Mouse (Mus musculus) neural tube, embryonic 14.5 days (tissue): ENCODE results near the gene Klk6. TPM values are rescaled to one million over a fixed set of nuclear protein-coding genes. Genes with fewer than 3 reads are reported as not detected.

Experiments
- ATAC-seq: fragments of 200-750 bp; cut with Nextera tagmentation; 2 replicates; pipeline ENCODE4 v1.8.0; 2017; ENCODE audit warnings: low read depth, mild to moderate bottlenecking, moderate TSS enrichment, moderate library complexity
- H3K27ac ChIP-seq: fragments of 300-500 bp; sonication (generic); 2 replicates; pipeline ENCODE4 v1.5.1; 2014; ENCODE audit warnings: low read depth, mild to moderate bottlenecking, control low read depth, low read length, moderate library complexity, mixed read lengths
- H3K27me3 ChIP-seq: fragments of 300-500 bp; sonication (generic); 2 replicates; pipeline ENCODE4 v1.6.1; 2014; ENCODE audit warnings: low read length; ENCODE audit not compliant: control insufficient read depth, insufficient read depth
- H3K36me3 ChIP-seq: fragments of 300-500 bp; sonication (generic); 2 replicates; pipeline ENCODE4 v1.6.1; 2014; ENCODE audit warnings: low read length, mixed read lengths; ENCODE audit not compliant: control insufficient read depth, insufficient read depth
- H3K4me1 ChIP-seq: fragments of 300-500 bp; sonication (generic); 2 replicates; pipeline ENCODE4 v1.6.1; 2014; ENCODE audit warnings: low read length; ENCODE audit not compliant: control insufficient read depth, insufficient read depth
- H3K4me2 ChIP-seq: fragments of 300-500 bp; sonication (generic); 2 replicates; pipeline ENCODE4 v1.6.1; 2014; ENCODE audit warnings: mild to moderate bottlenecking, low read depth, low read length, control low read depth
- H3K4me3 ChIP-seq: fragments of 300-500 bp; sonication (generic); 2 replicates; pipeline ENCODE4 v1.5.1; 2014; ENCODE audit warnings: low read depth, low read length, control low read depth, mixed read lengths
- H3K9ac ChIP-seq: fragments of 300-500 bp; sonication (generic); replicated peaks from 2 replicates; pipeline ENCODE4 v1.6.1; 2014; ENCODE audit warnings: low read depth, mild to moderate bottlenecking, control low read depth, low read length, mixed read lengths
- H3K9me3 ChIP-seq: fragments of 300-500 bp; sonication (generic); 2 replicates; pipeline ENCODE4 v1.6.1; 2016; ENCODE audit warnings: low read length; ENCODE audit not compliant: control insufficient read depth
- WGBS: fragments of 180-500 bp; shearing (Covaris S2); extraction: QIAGEN DNeasy Blood & Tissue Kit; methylation state at CpG from one replicate; pipeline ENCODE4 v1.1.7; 2014; 5-methylcytosine and 5-hydroxymethylcytosine counted together
- polyA plus RNA-seq: library from polyadenylated mRNA; unstranded; fragments of >200 nt; fragmentation: Nextera tagmentation; extraction: Ambion mirVana; gene quantifications from 2 replicates; pipeline ENCODE4 v1.2.1, GENCODE M21; 2014

Klk6 gene
- polyA plus RNA-seq, 1 experiment from 2014 or later, result not detected

- no peak overlapping the region for H3K4me2 ChIP-seq
- H3K36me3 ChIP-seq, result no peaks in the 10 kb centered on the region
- H3K9ac ChIP-seq, result no peak overlapping the region
- H3K9me3 ChIP-seq, result no peaks in the 10 kb centered on the region
- no peaks in the 10 kb centered on the region for H3K27me3 ChIP-seq
- no peak for ATAC-seq
- H3K4me1 ChIP-seq, result no peaks in the 10 kb centered on the region
- no peak overlapping the region for H3K4me3 ChIP-seq
- H3K27ac ChIP-seq, result no peak overlapping the region
- WGBS, result 88% methylated on average over 6 of the region's 6 CpGs
These were observed 27.3 kb downstream of the Klk6 start for GRCm38 (mm10) chr7:43851616-43852015.

GRCm38 (mm10) chr7:43854642-43855380 is 30.5 kb downstream of the Klk6 start:
- Histone ChIP-seq H3K9ac (no peak overlapping the region), H3K9me3 (no peaks in the 10 kb centered on the region), H3K27ac (no peak overlapping the region), H3K27me3 (no peaks in the 10 kb centered on the region), H3K36me3 (no peaks in the 10 kb centered on the region), H3K4me1 (no peaks in the 10 kb centered on the region), H3K4me2 (no peak overlapping the region), H3K4me3 (no peak overlapping the region)
- WGBS, result 87% methylated on average over 9 of the region's 9 CpGs
- ATAC-seq, result no peak

GRCm38 (mm10) chr7:43855709-43856108 is 31.4 kb downstream of the Klk6 start:
- Histone ChIP-seq H3K9ac (no peak overlapping the region), H3K9me3 (no peaks in the 10 kb centered on the region), H3K4me2 (no peak overlapping the region), H3K4me3 (no peak overlapping the region), H3K27me3 (no peaks in the 10 kb centered on the region), H3K4me1 (no peaks in the 10 kb centered on the region), H3K36me3 (no peaks in the 10 kb centered on the region), H3K27ac (no peak overlapping the region)
- ATAC-seq, result no peak
- WGBS, result 82% methylated on average over 3 of the region's 3 CpGs

- no peak overlapping the region for H3K4me2 ChIP-seq
- 87% methylated on average over 7 of the region's 7 CpGs for WGBS
- H3K4me1 ChIP-seq, result no peaks in the 10 kb centered on the region
- H3K36me3 ChIP-seq, result no peaks in the 10 kb centered on the region
- H3K27me3 ChIP-seq, result no peaks in the 10 kb centered on the region
- no peak for ATAC-seq
- no peak overlapping the region for H3K4me3 ChIP-seq
- H3K9me3 ChIP-seq, result no peaks in the 10 kb centered on the region
- no peak overlapping the region for H3K9ac ChIP-seq
- H3K27ac ChIP-seq, result no peak overlapping the region
These were observed 32.0 kb downstream of the Klk6 start for GRCm38 (mm10) chr7:43856307-43856706.

GRCm38 (mm10) chr7:43857501-43857900 is 33.2 kb downstream of the Klk6 start:
- WGBS, result 91% methylated on average over 12 of the region's 12 CpGs
- Histone ChIP-seq H3K36me3 (no peaks in the 10 kb centered on the region), H3K4me1 (no peaks in the 10 kb centered on the region), H3K27me3 (no peaks in the 10 kb centered on the region), H3K4me2 (no peak overlapping the region), H3K4me3 (no peak overlapping the region), H3K9me3 (no peaks in the 10 kb centered on the region), H3K27ac (no peak overlapping the region), H3K9ac (no peak overlapping the region)
- ATAC-seq, result no peak

GRCm38 (mm10) chr7:43860411-43860810 is 36.1 kb downstream of the Klk6 start:
- no peak overlapping the region for H3K4me2 ChIP-seq
- no peak for ATAC-seq
- WGBS, result 33% methylated on average over 8 of the region's 8 CpGs

GRCm38 (mm10) chr7:43873237-43873636 is 48.9 kb downstream of the Klk6 start:
- Histone ChIP-seq H3K4me3 (no peak overlapping the region), H3K9ac (no peak overlapping the region), H3K36me3 (no peaks in the 10 kb centered on the region), H3K9me3 (no peaks in the 10 kb centered on the region), H3K27me3 (no peaks in the 10 kb centered on the region), H3K4me1 (no peaks in the 10 kb centered on the region), H3K4me2 (no peak overlapping the region), H3K27ac (no peak overlapping the region)
- WGBS, result 5% methylated on average over 10 of the region's 10 CpGs
- ATAC-seq, result peak; percentile 72

More at GRCm38 (mm10) chr7:43860411-43860810, 36.1 kb downstream of the Klk6 start:
- no peak overlapping the region for H3K4me3 ChIP-seq
- no peaks in the 10 kb centered on the region for H3K9me3 ChIP-seq
- no peaks in the 10 kb centered on the region for H3K4me1 ChIP-seq
- H3K36me3 ChIP-seq, result no peaks in the 10 kb centered on the region
- H3K27me3 ChIP-seq, result no peaks in the 10 kb centered on the region
- H3K9ac ChIP-seq, result no peak overlapping the region
- no peak overlapping the region for H3K27ac ChIP-seq

- peak; percentile 22; the same call in 1 of the 2 replicates for ATAC-seq
- no peaks in the 10 kb centered on the region for H3K36me3 ChIP-seq
- no peaks in the 10 kb centered on the region for H3K27me3 ChIP-seq
- H3K4me2 ChIP-seq, result no peak overlapping the region
- H3K9me3 ChIP-seq, result no peaks in the 10 kb centered on the region
- H3K4me1 ChIP-seq, result no peaks in the 10 kb centered on the region
- H3K27ac ChIP-seq, result no peak overlapping the region
- no peak overlapping the region for H3K4me3 ChIP-seq
- H3K9ac ChIP-seq, result no peak overlapping the region
- 77% methylated on average over 3 of the region's 3 CpGs for WGBS
These were observed 49.4 kb downstream of the Klk6 start for GRCm38 (mm10) chr7:43873674-43874073.

- WGBS, result 33% methylated on average over 6 of the region's 6 CpGs
These were observed 50.6 kb downstream of the Klk6 start for GRCm38 (mm10) chr7:43874868-43875375.

More at GRCm38 (mm10) chr7:43874868-43875375, 50.6 kb downstream of the Klk6 start:
- no peaks in the 10 kb centered on the region for H3K27me3 ChIP-seq
- ATAC-seq, result peak; percentile 81; the same call in 1 of the 2 replicates
- H3K4me1 ChIP-seq, result no peaks in the 10 kb centered on the region
- no peaks in the 10 kb centered on the region for H3K36me3 ChIP-seq
- no peak overlapping the region for H3K27ac ChIP-seq
- H3K9me3 ChIP-seq, result no peaks in the 10 kb centered on the region
- no peak overlapping the region for H3K4me3 ChIP-seq
- no peak overlapping the region for H3K4me2 ChIP-seq
- H3K9ac ChIP-seq, result no peak overlapping the region
